13 mouse cellular contexts compared by ENCODE assay signal in the genomic region with DNA sequence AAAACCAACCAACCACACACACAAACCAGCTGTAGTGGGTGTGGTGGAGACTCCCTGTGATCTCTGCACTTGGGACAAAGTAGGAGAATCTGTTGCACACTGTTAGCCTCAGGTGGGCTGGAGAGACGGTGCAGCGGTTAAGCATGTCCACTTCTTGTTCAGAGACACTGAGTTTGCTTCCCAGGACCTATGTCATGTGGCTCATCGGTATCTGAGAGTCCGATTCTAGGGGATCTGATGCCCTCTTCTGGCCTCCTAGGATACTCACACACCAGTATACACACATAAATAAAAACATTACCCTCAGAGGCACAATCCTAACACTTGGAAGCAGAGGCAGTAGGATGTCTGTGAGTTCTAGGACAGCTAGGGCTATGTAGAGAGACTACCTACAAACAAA. TPM values are rescaled to one million over a fixed set of nuclear protein-coding genes. Genes with fewer than 3 reads are reported as not detected.
DNase-seq lines count a peak whose midpoint lies in the region; ATAC-seq and TF ChIP-seq lines count a peak whose summit lies in the region.
"Had no signal": no experiment of that assay in that cellular context is flagged by ENCODE, and none has a peak within 500 bp of the region (broad histone marks: within the 10 kb centered on the region; RNA-seq: fewer than 3 reads in every experiment).

No protein-coding gene starts in this region.

- peak; percentile 44; the same call in 1 of the 2 replicates for ATAC-seq in liver, postnatal 0 days

- 50% methylated on average over 4 of the region's 4 CpGs for WGBS in liver, postnatal 0 days (ENCODE audit: insufficient replicate concordance)

- peak; percentile 79 for TF ChIP-seq RAD21 in CH12.LX (IDR thresholded peaks at IDR 0.05; ENCODE audit: low read depth, low read length)

- no peaks in the 10 kb centered on the region for H3K9me3 ChIP-seq in CH12.LX (replicated peaks; ENCODE audit: low read length)
- no peaks in the 10 kb centered on the region for H3K9me3 ChIP-seq in liver, postnatal 0 days (ENCODE audit: low read length)
- H3K9me3 ChIP-seq: lung, embryonic 15.5 days had no signal

- H3K9ac ChIP-seq in CH12.LX (ENCODE audit: insufficient read depth, low read depth): no peak overlapping the region
- H3K9ac ChIP-seq in liver, postnatal 0 days (replicated peaks): no peak overlapping the region
- H3K9ac ChIP-seq: lung, embryonic 15.5 days had no signal

- H3K79me2 ChIP-seq in CH12.LX (replicated peaks; ENCODE audit: control insufficient read depth, extremely low read depth, insufficient read depth, poor library complexity, severe bottlenecking): no peaks in the 10 kb centered on the region

- H3K27ac ChIP-seq in layer of hippocampus, adult 2 months: peak overlapping the region; percentile 88; the same call in 1 of the 2 replicates
- H3K27ac ChIP-seq in CH12.LX (ENCODE audit: insufficient read depth, low read depth): no peak overlapping the region
- H3K27ac ChIP-seq in liver, postnatal 0 days (ENCODE audit: low read depth): no peak overlapping the region
- H3K27ac ChIP-seq: lung, embryonic 15.5 days had no signal

- 0 out of 2 replicates have a peak, but pooled peaks have one; percentile 24 for TF ChIP-seq POLR2A in CH12.LX (IDR thresholded peaks at IDR 0.05; ENCODE audit: low read depth, low read length)

- H3K4me3 ChIP-seq in layer of hippocampus, adult 2 months: no peak overlapping the region
- peak overlapping the region in 1 of 3 experiments; percentile 18 for H3K4me3 ChIP-seq in CH12.LX (replicated peaks in 1 of 3; ENCODE audit: low read depth in 2 of 3, low read length in 2 of 3, poor library complexity in 1 of 3)
- H3K4me3 ChIP-seq in liver, postnatal 0 days (ENCODE audit: low read depth, low read length): no peak overlapping the region
- H3K4me3 ChIP-seq: erythroblast, embryonic 14.5 days; lung, embryonic 15.5 days had no signal

- dilution Hi-C loops in CH12.LX (cut with MboI; ENCODE audit: extremely low pct_ligation_motif_present, extremely low pct_unique_long_range_greater_than_20kb, low sequenced_read_pairs): no loop called here

- in situ Hi-C loops in CH12.LX (cut with MboI; ENCODE audit: low pct_ligation_motif_present, low pct_unique_long_range_greater_than_20kb, low sequenced_read_pairs): loop anchor here (5.0 to 10.0 kb wide), 3 partner anchors 37 to 199 kb away; a partner anchor contains a TSS

- H3K27me3 ChIP-seq in CH12.LX (replicated peaks): no peaks in the 10 kb centered on the region
- H3K27me3 ChIP-seq in liver, postnatal 0 days (ENCODE audit: insufficient read depth, low read length): no peaks in the 10 kb centered on the region
- H3K27me3 ChIP-seq: lung, embryonic 15.5 days had no signal

- peak in 1 of 2 experiments; percentile 8 for DNase-seq in layer of hippocampus, adult 2 months (ENCODE audit: low spot score in 2 of 2)
- no peak for DNase-seq in layer of hippocampus, adult 8-10 months (ENCODE audit: low spot score in 2 of 2)
- DNase-seq in CH12.LX (ENCODE audit: extremely low read depth): peak; percentile 66
- peak; percentile 81 for DNase-seq in ZHBTc4 (ENCODE audit: low read depth, low spot score)
- DNase-seq in liver, postnatal 0 days: no peak
- no peak for DNase-seq in right cerebral cortex, postnatal 10 days (ENCODE audit: low spot score in 2 of 2)
- DNase-seq in urinary bladder, postnatal 14 days (ENCODE audit: low spot score): no peak
- DNase-seq: cerebellum, adult 9-10 months; gastrocnemius, postnatal 25 days; layer of hippocampus, postnatal 36 days; thymus, postnatal 36 days had no signal

- peaks cover 11 to 22% of the 10 kb centered on the region in 2 experiments for H3K4me1 ChIP-seq in CH12.LX (ENCODE audit: control insufficient read depth in 1 of 2, insufficient read depth in 2 of 2)
- peaks cover 3% of the 10 kb centered on the region; the same call in 1 of the 2 replicates for H3K4me1 ChIP-seq in liver, postnatal 0 days (ENCODE audit: insufficient read depth)

- peak; percentile 54 for TF ChIP-seq CTCF in layer of hippocampus, adult 2 months (conservative IDR thresholded peaks at IDR 0.05)
- TF ChIP-seq CTCF in CH12.LX (conservative IDR thresholded peaks at IDR 0.05 in 1 of 2, IDR thresholded peaks at IDR 0.05 in 1 of 2; ENCODE audit: low read depth in 2 of 2, low read length in 2 of 2): peak in 1 of 2 experiments; percentile 81; a peak in 2 of 4 replicates
- TF ChIP-seq CTCF in liver, postnatal 0 days (IDR thresholded peaks at IDR 0.05; ENCODE audit: low read depth): peak; percentile 50

- TF ChIP-seq EP300 in CH12.LX (IDR thresholded peaks at IDR 0.05; ENCODE audit: low read length): no peak
- TF ChIP-seq EP300 in liver, postnatal 0 days (IDR thresholded peaks at IDR 0.05; ENCODE audit: low read depth): no peak

- peak overlapping the region; percentile 51 for H3K4me2 ChIP-seq in CH12.LX (ENCODE audit: insufficient read depth, low read depth, poor library complexity, severe bottlenecking)
- H3K4me2 ChIP-seq in liver, postnatal 0 days (ENCODE audit: low read depth, low read length): no peak overlapping the region
- H3K4me2 ChIP-seq: lung, embryonic 15.5 days had no signal

- peaks cover 1 to 42% of the 10 kb centered on the region in 2 experiments for H3K36me3 ChIP-seq in CH12.LX (replicated peaks in 1 of 2; ENCODE audit: control insufficient read depth in 1 of 2, insufficient read depth in 1 of 2, low read length in 1 of 2)
- H3K36me3 ChIP-seq in liver, postnatal 0 days (replicated peaks; ENCODE audit: insufficient read depth, low read length): no peaks in the 10 kb centered on the region
- H3K36me3 ChIP-seq: lung, embryonic 15.5 days had no signal

TF ChIP-seq in CH12.LX, 34 proteins besides CTCF, POLR2A, EP300 and RAD21 (continues in another document):
- no peak for TF ChIP-seq MXI1 (IDR thresholded peaks at IDR 0.05; ENCODE audit: low read depth, low read length)
- TF ChIP-seq POLR2AphosphoS2 (IDR thresholded peaks at IDR 0.05; ENCODE audit: low read depth, low read length): no peak
- no peak for TF ChIP-seq RCOR1 (conservative IDR thresholded peaks at IDR 0.05; ENCODE audit: low read depth, low read length)
- 0 out of 2 replicates have a peak, but pooled peaks have one; percentile 9 for TF ChIP-seq NRF1 (IDR thresholded peaks at IDR 0.05; ENCODE audit: low read depth, low read length)
- no peak for TF ChIP-seq HCFC1 (IDR thresholded peaks at IDR 0.05; ENCODE audit: low read depth, low read length)
- TF ChIP-seq E2F4 (IDR thresholded peaks at IDR 0.05; ENCODE audit: insufficient replicate concordance, low read depth, low read length): no peak
- TF ChIP-seq BHLHE40 (IDR thresholded peaks at IDR 0.05; ENCODE audit: low read depth, low read length): no peak
- TF ChIP-seq CHD1 (IDR thresholded peaks at IDR 0.05; ENCODE audit: low read depth, low read length): no peak
- TF ChIP-seq MEF2A (IDR thresholded peaks at IDR 0.05; ENCODE audit: borderline replicate concordance, low read depth, low read length): no peak
- no peak; the same call in 1 of the 2 replicates for TF ChIP-seq MAX (IDR thresholded peaks at IDR 0.05; ENCODE audit: low read length)
- no peak for TF ChIP-seq ZMIZ1 (IDR thresholded peaks at IDR 0.05; ENCODE audit: low read depth, low read length)
- TF ChIP-seq UBTF (IDR thresholded peaks at IDR 0.05; ENCODE audit: low read depth, low read length): no peak
- TF ChIP-seq JUND (conservative IDR thresholded peaks at IDR 0.05; ENCODE audit: low read depth, low read length): no peak
- TF ChIP-seq PAX5 (IDR thresholded peaks at IDR 0.05; ENCODE audit: low read length): no peak
- no peak for TF ChIP-seq GABPA (IDR thresholded peaks at IDR 0.05; ENCODE audit: insufficient replicate concordance, low read depth, low read length)
- TF ChIP-seq MAZ (IDR thresholded peaks at IDR 0.05; ENCODE audit: low read depth, low read length): 0 out of 2 replicates have a peak, but pooled peaks have one; percentile 45
- TF ChIP-seq MYC (IDR thresholded peaks at IDR 0.05; ENCODE audit: low read depth, low read length): peak; percentile 88; the same call in 1 of the 2 replicates
- TF ChIP-seq KAT2A (IDR thresholded peaks at IDR 0.05; ENCODE audit: insufficient replicate concordance, low read length): no peak
- 0 out of 2 replicates have a peak, but pooled peaks have one; percentile 11 for TF ChIP-seq TCF12 (IDR thresholded peaks at IDR 0.05; ENCODE audit: low read depth, low read length)
- no peak for TF ChIP-seq ZC3H11A (IDR thresholded peaks at IDR 0.05; ENCODE audit: low read depth, low read length)
- no peak for TF ChIP-seq JUN (IDR thresholded peaks at IDR 0.05; ENCODE audit: insufficient read depth, low read depth, low read length)
- TF ChIP-seq ZKSCAN1 (IDR thresholded peaks at IDR 0.05; ENCODE audit: borderline replicate concordance, low read depth, low read length): no peak
- TF ChIP-seq ELF1 (IDR thresholded peaks at IDR 0.05; ENCODE audit: low read depth, low read length): no peak
- TF ChIP-seq CHD2 (IDR thresholded peaks at IDR 0.05; ENCODE audit: low read length): no peak
- peak; percentile 60; the same call in 1 of the 2 replicates for TF ChIP-seq SIN3A (IDR thresholded peaks at IDR 0.05; ENCODE audit: low read length)
- TF ChIP-seq ZNF384 (IDR thresholded peaks at IDR 0.05; ENCODE audit: low read depth, low read length): no peak
- TF ChIP-seq IRF4 (IDR thresholded peaks at IDR 0.05; ENCODE audit: low read depth, low read length): peak; percentile 21; the same call in 1 of the 2 replicates
- TF ChIP-seq SMC3 (IDR thresholded peaks at IDR 0.05; ENCODE audit: low read depth, low read length): peak; percentile 73
- no peak for TF ChIP-seq USF2 (conservative IDR thresholded peaks at IDR 0.05; ENCODE audit: low read depth, low read length)
- TF ChIP-seq ETS1 (conservative IDR thresholded peaks at IDR 0.05; ENCODE audit: low read depth, low read length): no peak
- peak; percentile 59 for TF ChIP-seq USF1 (IDR thresholded peaks at IDR 0.05; ENCODE audit: low read depth, low read length)

RNA-seq across cellular contexts. Expression of a gene that starts 20.7 kb away (rescaled TPM):
- total RNA-seq in layer of hippocampus, adult 2 months (2021): 100 to 1,000 TPM; 473 to 514 TPM
- total RNA-seq in layer of hippocampus, adult 8-10 months (2022): 100 to 1,000 TPM; 494 to 515 (median 510) TPM
- total RNA-seq in CH12.LX (2012; rRNA removed) (3.8 and 4.5 TPM in 2 replicates), CH12.LX (2014; rRNA removed) (5.4 and 5.7 TPM in 2 replicates)
- polyA plus RNA-seq in CH12.LX (2012; ENCODE audit: insufficient read length, low read depth): 8.2 and 8.8 TPM in 2 replicates
- polyA plus RNA-seq in liver, postnatal 0 days (2015; fragmentation: Nextera tagmentation; extraction: Ambion mirVana): 0.36 and 0.51 TPM in 2 replicates

RNA-seq across cellular contexts. Expression of a gene that starts 37.6 kb away (rescaled TPM):
- total RNA-seq in layer of hippocampus, adult 2 months (2021): 10 to 100 TPM; 40.8 to 44.2 TPM
- 10 to 100 TPM; 39.5 to 44.0 (median 43.6) TPM for total RNA-seq in layer of hippocampus, adult 8-10 months (2022)
- total RNA-seq in CH12.LX (2012; rRNA removed) (21.4 and 23.7 TPM in 2 replicates), CH12.LX (2014; rRNA removed) (28.7 and 29.1 TPM in 2 replicates)
- 18.4 and 20.6 TPM in 2 replicates for polyA plus RNA-seq in CH12.LX (2012; ENCODE audit: insufficient read length, low read depth)
- polyA plus RNA-seq in liver, postnatal 0 days (2015; fragmentation: Nextera tagmentation; extraction: Ambion mirVana): 25.6 and 26.3 TPM in 2 replicates

Comparison
In these comparisons a context has a peak if more than half of its experiments do, and no peak if none do; other contexts are left out.
1. DNase-seq: peak in CH12.LX (single experiment) and ZHBTc4 (single experiment); none in layer of hippocampus, adult 8-10 months (0 of 2), liver, postnatal 0 days (single experiment), right cerebral cortex, postnatal 10 days (0 of 2) and urinary bladder, postnatal 14 days (single experiment).
2. RNA of a gene that starts 20.7 kb away (total RNA-seq): 494 to 515 TPM in layer of hippocampus, adult 8-10 months and 473 to 514 TPM in layer of hippocampus, adult 2 months; 3.8 to 5.7 TPM in CH12.LX; every median in the first group is over 10 times any median in the second.